Mouse (Mus musculus): ENCODE measurements around the gene Wrap53. TPM values are rescaled to one million over a fixed set of nuclear protein-coding genes. Genes with fewer than 3 reads are reported as not detected.
A peak's percentile ranks its signal among the peaks of the same experiment; 100 is the strongest.

Gene Wrap53
- polyA plus RNA-seq, 1 experiment from 2014 or later = 15.9 TPM

- WGBS (ENCODE audit: insufficient replicate concordance) = 6% methylated on average over 19 of the region's 19 CpGs
- Histone ChIP-seq H3K27ac (replicated peaks) (0 out of 2 replicates have a peak overlapping the region, but pooled peaks have one; percentile 55), H3K36me3 (replicated peaks) (no peaks in the 10 kb centered on the region), H3K4me1 (replicated peaks) (peaks cover 53% of the 10 kb centered on the region), H3K9me3 (replicated peaks) (no peaks in the 10 kb centered on the region), H3K27me3 (peaks cover 20% of the 10 kb centered on the region), H3K4me2 (peak overlapping the region; percentile 91), H3K4me3 (replicated peaks) (peak overlapping the region; percentile 57), H3K9ac (peak overlapping the region; percentile 58; the same call in 1 of the 2 replicates)
- ATAC-seq (ENCODE audit: insufficient read depth) = peak; percentile 63
Observed at GRCm38 (mm10) chr11:69613553-69614256, 33.6 kb upstream of the Wrap53 start.

GRCm38 (mm10) chr11:69610899-69611298 lies 30.8 kb upstream of the Wrap53 start:
- ATAC-seq (ENCODE audit: insufficient read depth) = no peak
- Histone ChIP-seq H3K4me2 (no peak overlapping the region), H3K36me3 (replicated peaks) (no peaks in the 10 kb centered on the region), H3K4me3 (replicated peaks) (no peak overlapping the region), H3K4me1 (replicated peaks) (peaks cover 56% of the 10 kb centered on the region), H3K9me3 (replicated peaks) (no peaks in the 10 kb centered on the region), H3K27me3 (peaks cover 5% of the 10 kb centered on the region; the same call in 1 of the 2 replicates), H3K27ac (replicated peaks) (no peak overlapping the region), H3K9ac (no peak overlapping the region)
- 75% methylated on average over 4 of the region's 4 CpGs for WGBS (ENCODE audit: insufficient replicate concordance)

DNA sequence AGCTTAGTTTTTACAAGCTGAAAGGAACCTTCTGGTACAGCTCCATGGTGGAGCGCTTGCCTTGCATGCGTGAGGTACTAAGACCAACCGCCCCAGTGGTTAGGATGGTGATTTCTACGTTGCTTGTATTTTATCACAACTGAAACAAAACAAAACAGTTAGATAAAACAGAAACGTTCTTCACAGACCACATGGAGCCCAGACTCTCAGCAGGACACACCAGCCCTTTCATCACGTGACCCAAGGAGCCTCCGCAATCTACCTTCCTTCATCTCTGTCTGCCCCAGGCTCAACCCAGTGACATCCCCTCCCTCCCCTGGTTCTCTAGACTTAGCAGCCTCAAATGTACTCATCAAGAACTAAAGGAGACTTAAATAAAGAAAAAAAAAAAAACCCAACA lies 29.4 kb upstream of the Wrap53 start:
- Histone ChIP-seq H3K27ac (replicated peaks) (peak overlapping the region; percentile 74), H3K4me2 (peak overlapping the region; percentile 38; the same call in 1 of the 2 replicates)

DNA sequence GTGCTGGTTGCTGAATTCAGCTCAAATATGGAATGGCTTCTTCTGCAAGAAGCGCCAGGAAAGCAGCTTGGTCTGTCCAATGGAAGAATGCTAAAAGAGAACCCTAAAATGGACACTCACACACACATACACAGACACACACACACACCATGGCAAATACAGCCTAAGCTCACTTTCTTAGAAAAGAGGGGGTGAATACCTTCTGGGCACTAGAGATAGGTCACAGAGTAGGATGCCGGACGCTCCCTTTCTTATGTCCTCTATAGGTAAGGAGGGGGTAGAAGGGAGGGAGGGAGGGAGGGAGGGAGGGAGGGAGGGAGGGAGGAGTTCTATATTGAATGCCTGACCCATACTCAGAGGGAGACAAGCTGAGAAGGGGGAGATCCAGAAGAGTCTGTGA lies 28.5 kb upstream of the Wrap53 start:
- peak overlapping the region; percentile 74 for H3K27ac ChIP-seq (replicated peaks)
- H3K4me2 ChIP-seq = peak overlapping the region; percentile 38; the same call in 1 of the 2 replicates
- WGBS (ENCODE audit: insufficient replicate concordance) = 27% methylated on average over 3 of the region's 3 CpGs
- H3K36me3 ChIP-seq (replicated peaks) = no peaks in the 10 kb centered on the region
- no peaks in the 10 kb centered on the region for H3K9me3 ChIP-seq (replicated peaks)
- H3K4me3 ChIP-seq (replicated peaks) = no peak overlapping the region
- H3K9ac ChIP-seq = peak overlapping the region; percentile 25; the same call in 1 of the 2 replicates
- no peak for ATAC-seq (ENCODE audit: insufficient read depth)
- peaks cover 68% of the 10 kb centered on the region for H3K4me1 ChIP-seq (replicated peaks)
- H3K27me3 ChIP-seq = peaks cover 13% of the 10 kb centered on the region; the same call in 1 of the 2 replicates

More for the DNA sequence above, 29.4 kb upstream of the Wrap53 start:
- Histone ChIP-seq H3K4me3 (replicated peaks) (no peak overlapping the region), H3K9me3 (replicated peaks) (no peaks in the 10 kb centered on the region), H3K9ac (no peak overlapping the region), H3K36me3 (replicated peaks) (no peaks in the 10 kb centered on the region), H3K27me3 (peaks cover 10% of the 10 kb centered on the region; the same call in 1 of the 2 replicates), H3K4me1 (replicated peaks) (peaks cover 67% of the 10 kb centered on the region)
- ATAC-seq (ENCODE audit: insufficient read depth) = peak; percentile 14; the same call in 1 of the 2 replicates
- WGBS (ENCODE audit: insufficient replicate concordance) = 19% methylated on average over 7 of the region's 7 CpGs

- WGBS (ENCODE audit: insufficient replicate concordance) = 64% methylated on average over 2 of the region's 2 CpGs
- H3K4me2 ChIP-seq = peak overlapping the region; percentile 99; the same call in 1 of the 2 replicates
- H3K27me3 ChIP-seq = peaks cover 13% of the 10 kb centered on the region; the same call in 1 of the 2 replicates
- H3K9me3 ChIP-seq (replicated peaks) = no peaks in the 10 kb centered on the region
- no peaks in the 10 kb centered on the region for H3K36me3 ChIP-seq (replicated peaks)
- H3K4me1 ChIP-seq (replicated peaks) = peaks cover 74% of the 10 kb centered on the region
- no peak overlapping the region for H3K9ac ChIP-seq
- no peak for ATAC-seq (ENCODE audit: insufficient read depth)
- H3K27ac ChIP-seq (replicated peaks) = peak overlapping the region; percentile 29; the same call in 1 of the 2 replicates
- no peak overlapping the region for H3K4me3 ChIP-seq (replicated peaks)
Observed at GRCm38 (mm10) chr11:69606832-69607231, 26.8 kb upstream of the Wrap53 start.

DNA sequence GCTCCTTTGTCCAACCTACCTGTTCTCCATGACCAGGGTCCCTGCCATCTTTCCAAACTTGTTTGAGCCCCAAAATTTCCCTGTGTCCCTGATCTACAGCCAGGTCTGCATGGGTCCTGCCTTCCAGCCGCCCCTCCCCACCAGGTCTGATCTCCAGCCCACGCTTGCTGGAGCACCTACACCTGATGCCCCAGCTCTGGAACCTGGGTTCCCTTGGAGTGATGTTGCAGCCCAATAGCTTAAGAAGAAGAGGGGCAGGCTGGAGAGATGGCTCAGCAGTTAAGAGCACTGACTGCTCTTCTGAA lies 26.4 kb upstream of the Wrap53 start:
- H3K27ac ChIP-seq (replicated peaks) = peak overlapping the region; percentile 83
- H3K9me3 ChIP-seq (replicated peaks) = no peaks in the 10 kb centered on the region
- peaks cover 13% of the 10 kb centered on the region; the same call in 1 of the 2 replicates for H3K27me3 ChIP-seq
- H3K36me3 ChIP-seq (replicated peaks) = no peaks in the 10 kb centered on the region
- ATAC-seq (ENCODE audit: insufficient read depth) = no peak
- peak overlapping the region; percentile 75 for H3K4me3 ChIP-seq (replicated peaks)
- WGBS (ENCODE audit: insufficient replicate concordance) = 68% methylated on average over 2 of the region's 2 CpGs
- H3K4me2 ChIP-seq = peak overlapping the region; percentile 99
- H3K9ac ChIP-seq = peak overlapping the region; percentile 79
- peaks cover 78% of the 10 kb centered on the region for H3K4me1 ChIP-seq (replicated peaks)

GRCm38 (mm10) chr11:69605726-69606490 lies 25.9 kb upstream of the Wrap53 start, which contains the start of gene Atp1b2:
TSS of gene Atp1b2 (minus strand) at chr11:69605942.
- Histone ChIP-seq H3K36me3 (replicated peaks) (0 out of 2 replicates have a peak, but pooled peaks cover 1% of the 10 kb centered on the region), H3K4me1 (replicated peaks) (peaks cover 83% of the 10 kb centered on the region), H3K9me3 (replicated peaks) (no peaks in the 10 kb centered on the region), H3K4me3 (replicated peaks) (peak within 1 kb of the TSS; percentile 75), H3K9ac (peak within 1 kb of the TSS; percentile 79), H3K27me3 (peaks cover 13% of the 10 kb centered on the region; the same call in 1 of the 2 replicates), H3K4me2 (peak within 1 kb of the TSS; percentile 99), H3K27ac (replicated peaks) (peak within 1 kb of the TSS; percentile 83)
- peak; percentile 91 for ATAC-seq (ENCODE audit: insufficient read depth)
- 1% methylated on average over 31 of the region's 32 CpGs for WGBS (ENCODE audit: insufficient replicate concordance)

DNA sequence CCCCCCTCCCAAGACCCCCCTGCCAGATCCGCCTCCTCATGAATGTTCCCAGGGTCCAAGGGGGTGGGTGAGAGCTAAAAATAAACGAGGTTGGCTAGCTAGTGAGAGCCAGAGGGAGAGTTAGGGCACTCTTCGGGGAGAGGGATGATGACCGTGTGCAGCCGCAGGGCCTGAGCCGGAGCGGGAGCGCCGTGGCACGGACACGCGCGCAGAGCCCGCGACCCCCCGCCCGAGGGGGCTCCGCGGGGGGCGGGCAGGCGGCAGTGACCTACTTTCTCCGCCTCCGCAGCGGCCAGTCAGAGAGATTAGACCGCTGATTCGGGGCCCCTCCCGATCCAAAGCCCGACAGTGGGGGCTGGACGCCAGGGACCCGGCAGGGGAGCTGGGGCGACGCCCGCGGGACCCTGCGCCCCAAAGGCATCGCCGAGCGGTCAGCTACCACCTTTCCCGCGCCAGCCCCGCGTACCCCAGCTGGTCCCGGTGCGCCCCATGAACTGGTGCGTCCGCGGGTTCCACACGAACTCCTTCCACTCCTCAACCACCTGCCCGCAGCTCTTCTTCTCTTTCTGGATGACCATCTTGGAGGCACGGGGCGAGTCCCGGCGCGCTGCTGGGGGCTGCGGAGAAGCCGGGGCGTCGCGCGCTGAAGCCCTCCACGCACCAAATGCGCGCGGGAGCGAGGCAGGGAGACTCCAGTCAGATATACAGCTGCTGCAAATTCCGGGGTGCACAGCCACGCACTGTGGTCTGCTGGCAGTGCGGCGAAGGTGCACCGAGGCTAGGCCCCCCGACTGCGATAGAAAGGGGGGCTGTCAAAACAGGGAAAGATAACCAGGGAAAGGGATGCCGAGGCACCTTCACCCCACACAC lies 25.0 kb upstream of the Wrap53 start:
- Histone ChIP-seq H3K27me3 (peaks cover 13% of the 10 kb centered on the region; the same call in 1 of the 2 replicates), H3K36me3 (replicated peaks) (peaks cover 3% of the 10 kb centered on the region; the same call in 1 of the 2 replicates), H3K4me3 (replicated peaks) (peak overlapping the region; percentile 75), H3K4me2 (peak overlapping the region; percentile 99), H3K9ac (peak overlapping the region; percentile 79), H3K27ac (replicated peaks) (peak overlapping the region; percentile 83), H3K4me1 (replicated peaks) (peaks cover 86% of the 10 kb centered on the region), H3K9me3 (replicated peaks) (no peaks in the 10 kb centered on the region)
- WGBS (ENCODE audit: insufficient replicate concordance) = under 1% methylated on average over 71 of the region's 73 CpGs
- ATAC-seq (ENCODE audit: insufficient read depth) = peak; percentile 11

- Histone ChIP-seq H3K4me2 (peak overlapping the region; percentile 99), H3K9me3 (replicated peaks) (no peaks in the 10 kb centered on the region), H3K4me3 (replicated peaks) (peak overlapping the region; percentile 75), H3K36me3 (replicated peaks) (peaks cover 3% of the 10 kb centered on the region; the same call in 1 of the 2 replicates), H3K27me3 (peaks cover 13% of the 10 kb centered on the region; the same call in 1 of the 2 replicates), H3K4me1 (replicated peaks) (peaks cover 86% of the 10 kb centered on the region), H3K27ac (replicated peaks) (peak overlapping the region; percentile 83), H3K9ac (peak overlapping the region; percentile 79)
- ATAC-seq (ENCODE audit: insufficient read depth) = no peak
- WGBS (ENCODE audit: insufficient replicate concordance) = 58% methylated on average over 3 of the region's 3 CpGs
Observed at GRCm38 (mm10) chr11:69604347-69604746, 24.3 kb upstream of the Wrap53 start.

- Histone ChIP-seq H3K27ac (replicated peaks) (peak overlapping the region; percentile 83), H3K4me3 (replicated peaks) (no peak overlapping the region), H3K27me3 (peaks cover 13% of the 10 kb centered on the region; the same call in 1 of the 2 replicates), H3K4me2 (peak overlapping the region; percentile 99), H3K36me3 (replicated peaks) (peaks cover 3% of the 10 kb centered on the region; the same call in 1 of the 2 replicates), H3K4me1 (replicated peaks) (peaks cover 86% of the 10 kb centered on the region), H3K9me3 (replicated peaks) (no peaks in the 10 kb centered on the region), H3K9ac (no peak overlapping the region)
- WGBS (ENCODE audit: insufficient replicate concordance) = 75% methylated on average over 8 of the region's 8 CpGs
- no peak for ATAC-seq (ENCODE audit: insufficient read depth)
Observed at GRCm38 (mm10) chr11:69603516-69603915, 23.5 kb upstream of the Wrap53 start.

Measured in liver, embryonic 15.5 days (tissue).